Mouse (Mus musculus) liver, embryonic 15.5 days (tissue): ENCODE measurements around the gene F2r. TPM values are rescaled to one million over a fixed set of nuclear protein-coding genes. Genes with fewer than 3 reads are reported as not detected.
A peak's percentile ranks its signal among the peaks of the same experiment; 100 is the strongest.

ENCODE experiments used
- ATAC-seq: fragments of 200-750 bp; cut with Nextera tagmentation; 2 replicates; pipeline ENCODE4 v1.8.0; 2017; ENCODE audit warnings: moderate number of reproducible peaks, mild to moderate bottlenecking, moderate library complexity; ENCODE audit not compliant: insufficient read depth
- H3K27ac ChIP-seq: fragments of 300-500 bp; sonication (generic); replicated peaks from 2 replicates; pipeline ENCODE4 v1.5.1; 2015; ENCODE audit warnings: mild to moderate bottlenecking, inconsistent platforms
- H3K27me3 ChIP-seq: fragments of 300-500 bp; sonication (generic); 2 replicates; pipeline ENCODE4 v1.6.1; 2015; ENCODE audit warnings: mild to moderate bottlenecking, inconsistent platforms
- H3K36me3 ChIP-seq: fragments of 300-500 bp; sonication (generic); replicated peaks from 2 replicates; pipeline ENCODE4 v1.6.1; 2015; ENCODE audit warnings: moderate library complexity, mild to moderate bottlenecking, inconsistent platforms
- H3K4me1 ChIP-seq: fragments of 300-500 bp; sonication (generic); replicated peaks from 2 replicates; pipeline ENCODE4 v1.6.1; 2015; ENCODE audit warnings: inconsistent platforms
- H3K4me2 ChIP-seq: fragments of 300-500 bp; sonication (generic); 2 replicates; pipeline ENCODE4 v1.6.1; 2015; ENCODE audit warnings: moderate library complexity, mild to moderate bottlenecking, inconsistent platforms
- H3K4me3 ChIP-seq: fragments of 300-500 bp; sonication (generic); replicated peaks from 2 replicates; pipeline ENCODE4 v1.5.1; 2015; ENCODE audit warnings: mild to moderate bottlenecking, inconsistent platforms
- H3K9ac ChIP-seq: fragments of 300-500 bp; sonication (generic); 2 replicates; pipeline ENCODE4 v1.6.1; 2015; ENCODE audit warnings: moderate library complexity, mild to moderate bottlenecking, inconsistent platforms
- H3K9me3 ChIP-seq: fragments of 300-500 bp; sonication (generic); replicated peaks from 2 replicates; pipeline ENCODE4 v1.6.1; 2016; ENCODE audit warnings: inconsistent platforms
- WGBS: fragments of 180-500 bp; shearing (Covaris S2); methylation state at CpG from one replicate; pipeline ENCODE4 v1.1.7; 2015; ENCODE audit warnings: mixed read lengths; ENCODE audit not compliant: insufficient replicate concordance; 5-methylcytosine and 5-hydroxymethylcytosine counted together
- polyA plus RNA-seq: library from polyadenylated mRNA; unstranded; fragments of >200 nt; fragmentation: Nextera tagmentation; extraction: Ambion mirVana; gene quantifications from 2 replicates; pipeline ENCODE4 v1.2.1, GENCODE M21; 2015

Gene F2r
- polyA plus RNA-seq: 32.3 and 35.9 TPM in 2 replicates

GRCm38 (mm10) chr13:95618309-95618712 is at the start of gene F2r:
TSS of gene F2r (minus strand) at chr13:95618487.
- Histone ChIP-seq H3K4me1 (peaks cover 42% of the 10 kb centered on the region), H3K27me3 (peaks cover 7% of the 10 kb centered on the region), H3K27ac (peak within 1 kb of the TSS; percentile 86), H3K4me2 (peak within 1 kb of the TSS; percentile 90), H3K9me3 (no peaks in the 10 kb centered on the region), H3K9ac (peak within 1 kb of the TSS; percentile 94), H3K36me3 (peaks cover 22% of the 10 kb centered on the region), H3K4me3 (peak within 1 kb of the TSS; percentile 85)
- peak; percentile 88 for ATAC-seq
- WGBS: 0% methylated on average over 42 of the region's 42 CpGs

GRCm38 (mm10) chr13:95667260-95667659 is 49.0 kb upstream of the F2r start:
- Histone ChIP-seq H3K4me3 (no peak overlapping the region), H3K27ac (0 out of 2 replicates have a peak overlapping the region, but pooled peaks have one; percentile 48), H3K36me3 (peaks cover 84% of the 10 kb centered on the region), H3K4me1 (peaks cover 37% of the 10 kb centered on the region), H3K9ac (no peak overlapping the region), H3K9me3 (no peaks in the 10 kb centered on the region), H3K4me2 (no peak overlapping the region), H3K27me3 (no peaks in the 10 kb centered on the region)
- WGBS: 41% methylated on average over 7 of the region's 7 CpGs
- ATAC-seq: no peak

- Histone ChIP-seq H3K9ac (no peak overlapping the region), H3K9me3 (no peaks in the 10 kb centered on the region), H3K27me3 (no peaks in the 10 kb centered on the region), H3K4me2 (no peak overlapping the region), H3K27ac (peak overlapping the region; percentile 20; the same call in 1 of the 2 replicates), H3K4me1 (peaks cover 23% of the 10 kb centered on the region), H3K4me3 (no peak overlapping the region), H3K36me3 (peaks cover 96% of the 10 kb centered on the region)
- ATAC-seq: no peak
- 87% methylated on average over 13 of the region's 13 CpGs for WGBS
These were observed 47.5 kb upstream of the F2r start for GRCm38 (mm10) chr13:95665644-95666356.

- Histone ChIP-seq H3K36me3 (peaks cover 97% of the 10 kb centered on the region), H3K4me3 (no peak overlapping the region), H3K9ac (no peak overlapping the region), H3K27me3 (no peaks in the 10 kb centered on the region), H3K9me3 (no peaks in the 10 kb centered on the region), H3K4me2 (no peak overlapping the region), H3K4me1 (0 out of 2 replicates have a peak, but pooled peaks cover 4% of the 10 kb centered on the region), H3K27ac (no peak overlapping the region)
- 87% methylated on average over 4 of the region's 4 CpGs for WGBS
- ATAC-seq: no peak
These were observed 45.5 kb upstream of the F2r start for GRCm38 (mm10) chr13:95663834-95664233.

- Histone ChIP-seq H3K9me3 (no peaks in the 10 kb centered on the region), H3K4me2 (no peak overlapping the region), H3K4me3 (no peak overlapping the region), H3K27ac (no peak overlapping the region), H3K4me1 (peaks cover 22% of the 10 kb centered on the region), H3K27me3 (no peaks in the 10 kb centered on the region), H3K36me3 (peaks cover 92% of the 10 kb centered on the region), H3K9ac (no peak overlapping the region)
- no peak for ATAC-seq
- WGBS: 68% methylated on average over 7 of the region's 7 CpGs
These were observed 41.1 kb upstream of the F2r start for GRCm38 (mm10) chr13:95659432-95659831.

GRCm38 (mm10) chr13:95657171-95657570 is 38.9 kb upstream of the F2r start:
- H3K27ac ChIP-seq: 0 out of 2 replicates have a peak overlapping the region, but pooled peaks have one; percentile 10

GRCm38 (mm10) chr13:95655284-95655683 is 37.0 kb upstream of the F2r start:
- Histone ChIP-seq H3K4me3 (no peak overlapping the region), H3K4me2 (no peak overlapping the region), H3K27ac (no peak overlapping the region), H3K4me1 (peaks cover 30% of the 10 kb centered on the region), H3K36me3 (peaks cover 59% of the 10 kb centered on the region), H3K9me3 (no peaks in the 10 kb centered on the region), H3K27me3 (no peaks in the 10 kb centered on the region), H3K9ac (no peak overlapping the region)
- ATAC-seq: no peak
- 53% methylated on average over 9 of the region's 9 CpGs for whole genome bisulfite sequencing

More at GRCm38 (mm10) chr13:95657171-95657570, 38.9 kb upstream of the F2r start:
- H3K27me3 ChIP-seq: no peaks in the 10 kb centered on the region
- H3K9me3 ChIP-seq: no peaks in the 10 kb centered on the region
- WGBS: 16% methylated on average over 9 of the region's 9 CpGs
- peaks cover 78% of the 10 kb centered on the region for H3K36me3 ChIP-seq
- peak; percentile 84 for ATAC-seq
- peak overlapping the region; percentile 9; the same call in 1 of the 2 replicates for H3K4me2 ChIP-seq
- H3K4me3 ChIP-seq: no peak overlapping the region
- H3K4me1 ChIP-seq: peaks cover 30% of the 10 kb centered on the region
- no peak overlapping the region for H3K9ac ChIP-seq

- Histone ChIP-seq H3K9me3 (no peaks in the 10 kb centered on the region), H3K4me2 (no peak overlapping the region), H3K4me1 (peaks cover 30% of the 10 kb centered on the region), H3K4me3 (no peak overlapping the region), H3K27me3 (no peaks in the 10 kb centered on the region), H3K9ac (no peak overlapping the region), H3K36me3 (peaks cover 50% of the 10 kb centered on the region), H3K27ac (no peak overlapping the region)
- no peak for ATAC-seq
- WGBS: 23% methylated on average over 4 of the region's 4 CpGs
These were observed 35.4 kb upstream of the F2r start for GRCm38 (mm10) chr13:95653696-95654095.

GRCm38 (mm10) chr13:95651870-95652668 is 33.8 kb upstream of the F2r start:
- H3K9me3 ChIP-seq: no peaks in the 10 kb centered on the region
- no peak overlapping the region for H3K9ac ChIP-seq
- no peak overlapping the region for H3K4me3 ChIP-seq
- H3K4me2 ChIP-seq: no peak overlapping the region
- peaks cover 39% of the 10 kb centered on the region for H3K36me3 ChIP-seq
- H3K4me1 ChIP-seq: peaks cover 20% of the 10 kb centered on the region
- no peaks in the 10 kb centered on the region for H3K27me3 ChIP-seq
- H3K27ac ChIP-seq: no peak overlapping the region
- no peak for ATAC-seq
- WGBS: 55% methylated on average over 7 of the region's 7 CpGs

- H3K4me1 ChIP-seq: peaks cover 11% of the 10 kb centered on the region
- H3K9me3 ChIP-seq: no peaks in the 10 kb centered on the region
- peaks cover 43% of the 10 kb centered on the region for H3K36me3 ChIP-seq
- no peak overlapping the region for H3K4me3 ChIP-seq
- WGBS: 80% methylated on average over 3 of the region's 3 CpGs
- H3K9ac ChIP-seq: no peak overlapping the region
- no peak overlapping the region for H3K27ac ChIP-seq
- ATAC-seq: no peak
- no peaks in the 10 kb centered on the region for H3K27me3 ChIP-seq
- H3K4me2 ChIP-seq: no peak overlapping the region
These were observed 31.7 kb upstream of the F2r start for GRCm38 (mm10) chr13:95649941-95650340.

GRCm38 (mm10) chr13:95647248-95647647 is 29.0 kb upstream of the F2r start:
- Histone ChIP-seq H3K9me3 (no peaks in the 10 kb centered on the region), H3K36me3 (peaks cover 58% of the 10 kb centered on the region), H3K27ac (no peak overlapping the region), H3K9ac (no peak overlapping the region), H3K4me3 (no peak overlapping the region), H3K4me1 (0 out of 2 replicates have a peak, but pooled peaks cover 3% of the 10 kb centered on the region), H3K4me2 (no peak overlapping the region), H3K27me3 (no peaks in the 10 kb centered on the region)
- WGBS: 53% methylated on average over 4 of the region's 4 CpGs
- no peak for ATAC-seq
